Mouse (Mus musculus): ENCODE data around the gene Mcoln3. TPM values are rescaled to one million over a fixed set of nuclear protein-coding genes. Genes with fewer than 3 reads are reported as not detected.

The Mcoln3 gene
- polyA plus RNA-seq, 1 experiment: not detected

DNA sequence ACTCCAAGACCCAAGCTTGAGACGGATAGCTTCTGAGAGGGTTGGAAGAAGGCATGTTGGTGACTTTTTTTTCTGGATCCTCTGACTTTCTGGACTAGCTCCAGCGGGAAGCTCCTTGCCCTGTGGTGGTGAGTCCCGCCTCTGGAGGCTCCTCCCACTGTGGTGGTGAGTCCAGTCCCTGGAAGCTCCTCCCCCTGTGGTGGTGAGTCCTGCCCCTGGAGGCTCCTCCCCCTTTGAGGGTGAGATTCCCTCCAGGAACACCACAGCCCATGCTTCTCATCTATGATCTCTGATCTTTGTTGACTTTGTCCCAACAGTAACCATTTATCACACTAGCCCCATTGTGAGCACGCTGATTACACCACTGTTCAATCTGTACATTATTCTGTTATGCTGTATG lies 44.9 kb downstream of the Mcoln3 start:
- 85% methylated on average over 4 of the region's 4 CpGs for WGBS
- H3K4me3 ChIP-seq (replicated peaks; ENCODE audit: control insufficient read depth, low read depth, low read length): no peak overlapping the region
- no peak overlapping the region for H3K27ac ChIP-seq (ENCODE audit: control insufficient read depth, insufficient read depth, low read depth, low read length, poor library complexity)
- TF ChIP-seq CTCF (IDR thresholded peaks at IDR 0.05; ENCODE audit: control insufficient read depth, insufficient read depth, low read length) (no peak), POLR2A (IDR thresholded peaks at IDR 0.05; ENCODE audit: borderline replicate concordance, control insufficient read depth, low read depth, low read length) (no peak)
- peaks cover 1% of the 10 kb centered on the region for H3K4me1 ChIP-seq (ENCODE audit: control insufficient read depth, insufficient read depth, low read length)

DNA sequence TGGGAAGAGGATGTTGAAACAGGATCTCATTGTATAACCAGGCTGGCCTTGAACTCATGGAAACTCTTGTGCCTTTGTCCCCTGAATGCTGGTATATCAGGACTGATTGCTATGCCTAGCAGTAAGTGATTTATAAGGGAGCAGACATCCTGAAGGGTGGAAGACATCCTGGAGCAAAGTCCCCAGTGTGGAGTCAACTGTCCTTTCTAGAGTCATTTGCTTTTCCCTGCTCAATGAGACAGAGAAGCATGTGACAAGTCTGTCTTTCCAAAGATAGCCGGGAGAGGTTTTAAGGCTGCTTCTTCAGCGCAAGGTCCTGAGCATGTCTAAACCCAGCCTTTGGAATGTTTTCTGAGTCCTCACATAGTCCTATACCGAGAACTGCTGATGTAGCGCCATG lies 52.1 kb downstream of the Mcoln3 start:
- TF ChIP-seq POLR2A (IDR thresholded peaks at IDR 0.05; ENCODE audit: borderline replicate concordance, control insufficient read depth, low read depth, low read length) (no peak), CTCF (IDR thresholded peaks at IDR 0.05; ENCODE audit: control insufficient read depth, insufficient read depth, low read length) (no peak)
- H3K4me1 ChIP-seq (ENCODE audit: control insufficient read depth, insufficient read depth, low read length): no peaks in the 10 kb centered on the region
- WGBS: 91% methylated on average over 4 of the region's 4 CpGs
- no peak overlapping the region for H3K4me3 ChIP-seq (replicated peaks; ENCODE audit: control insufficient read depth, low read depth, low read length)
- no peak overlapping the region for H3K27ac ChIP-seq (ENCODE audit: control insufficient read depth, insufficient read depth, low read depth, low read length, poor library complexity)

DNA sequence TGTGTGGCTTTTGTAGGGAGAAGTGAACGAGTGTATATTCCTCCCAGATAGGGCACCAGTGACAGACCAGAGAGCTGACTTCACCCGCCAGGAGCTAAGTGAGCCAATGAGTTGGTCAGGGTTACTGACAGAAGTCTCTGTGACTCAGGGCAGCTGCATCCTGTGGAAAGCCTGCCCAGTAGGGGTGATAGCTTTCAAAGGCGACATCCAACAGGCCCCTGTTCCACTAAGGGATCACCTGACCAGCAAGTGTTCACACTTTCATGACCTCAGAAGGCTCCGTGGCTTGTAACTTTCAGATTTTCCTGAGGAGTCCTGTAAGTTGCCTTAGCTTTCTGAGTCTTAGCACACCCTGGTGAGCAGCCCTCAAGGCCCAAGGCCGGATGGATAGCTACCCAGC lies 55.8 kb downstream of the Mcoln3 start:
- H3K4me1 ChIP-seq (ENCODE audit: control insufficient read depth, insufficient read depth, low read length): no peaks in the 10 kb centered on the region
- 76% methylated on average over 5 of the region's 5 CpGs for WGBS
- no peak overlapping the region for H3K27ac ChIP-seq (ENCODE audit: control insufficient read depth, insufficient read depth, low read depth, low read length, poor library complexity)
- no peak for TF ChIP-seq CTCF (IDR thresholded peaks at IDR 0.05; ENCODE audit: control insufficient read depth, insufficient read depth, low read length)
- TF ChIP-seq POLR2A (IDR thresholded peaks at IDR 0.05; ENCODE audit: borderline replicate concordance, control insufficient read depth, low read depth, low read length): no peak
- H3K4me3 ChIP-seq (replicated peaks; ENCODE audit: control insufficient read depth, low read depth, low read length): no peak overlapping the region

DNA sequence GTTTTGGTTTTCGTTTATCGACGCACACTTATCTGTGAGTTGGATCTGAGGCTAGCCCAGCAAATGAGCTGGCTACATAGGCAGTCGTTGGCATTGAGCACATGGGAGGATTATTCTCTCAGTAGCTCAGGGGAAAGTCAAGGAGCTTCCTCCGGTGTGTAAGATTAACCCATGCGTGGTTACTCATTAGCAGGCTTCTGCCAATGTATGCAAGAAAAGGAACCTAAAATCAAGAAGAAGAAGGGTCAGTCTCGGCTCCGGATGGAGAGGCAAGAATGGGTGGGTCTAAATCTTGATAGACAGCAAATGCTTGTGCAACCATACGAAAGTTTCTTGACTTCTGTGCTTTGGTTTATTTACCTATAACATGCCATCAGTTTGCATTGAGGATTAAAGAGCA lies 57.0 kb downstream of the Mcoln3 start:
- no peak overlapping the region for H3K4me3 ChIP-seq (replicated peaks; ENCODE audit: control insufficient read depth, low read depth, low read length)
- H3K27ac ChIP-seq (ENCODE audit: control insufficient read depth, insufficient read depth, low read depth, low read length, poor library complexity): no peak overlapping the region
- no peak for TF ChIP-seq CTCF (IDR thresholded peaks at IDR 0.05; ENCODE audit: control insufficient read depth, insufficient read depth, low read length)
- TF ChIP-seq POLR2A (IDR thresholded peaks at IDR 0.05; ENCODE audit: borderline replicate concordance, control insufficient read depth, low read depth, low read length): no peak
- no peaks in the 10 kb centered on the region for H3K4me1 ChIP-seq (ENCODE audit: control insufficient read depth, insufficient read depth, low read length)
- 75% methylated on average over 9 of the region's 9 CpGs for WGBS

DNA sequence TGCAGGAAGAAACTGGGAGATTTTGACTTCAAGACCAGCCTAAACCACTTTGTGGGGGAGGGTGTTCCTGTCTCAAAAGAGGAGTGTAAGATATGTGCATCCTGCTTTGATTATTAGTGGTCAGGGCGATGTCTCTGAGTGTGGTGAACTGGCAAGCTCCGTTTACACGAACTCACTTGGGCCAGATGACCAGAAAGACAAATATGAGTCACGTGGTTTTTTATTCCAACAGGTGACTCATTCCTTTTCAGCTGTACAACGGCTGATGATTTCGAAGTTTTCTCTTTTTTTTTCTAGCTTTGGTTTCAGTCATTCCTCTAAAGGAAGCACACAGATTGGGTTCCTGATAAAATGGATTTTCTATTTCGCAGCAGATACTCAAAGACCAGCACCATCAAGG lies 60.0 kb downstream of the Mcoln3 start:
- Histone ChIP-seq H3K4me3 (replicated peaks; ENCODE audit: control insufficient read depth, low read depth, low read length) (no peak overlapping the region), H3K4me1 (ENCODE audit: control insufficient read depth, insufficient read depth, low read length) (no peaks in the 10 kb centered on the region), H3K27ac (ENCODE audit: control insufficient read depth, insufficient read depth, low read depth, low read length, poor library complexity) (no peak overlapping the region)
- 61% methylated on average over 7 of the region's 7 CpGs for WGBS
- TF ChIP-seq CTCF (IDR thresholded peaks at IDR 0.05; ENCODE audit: control insufficient read depth, insufficient read depth, low read length) (no peak), POLR2A (IDR thresholded peaks at IDR 0.05; ENCODE audit: borderline replicate concordance, control insufficient read depth, low read depth, low read length) (no peak)

DNA sequence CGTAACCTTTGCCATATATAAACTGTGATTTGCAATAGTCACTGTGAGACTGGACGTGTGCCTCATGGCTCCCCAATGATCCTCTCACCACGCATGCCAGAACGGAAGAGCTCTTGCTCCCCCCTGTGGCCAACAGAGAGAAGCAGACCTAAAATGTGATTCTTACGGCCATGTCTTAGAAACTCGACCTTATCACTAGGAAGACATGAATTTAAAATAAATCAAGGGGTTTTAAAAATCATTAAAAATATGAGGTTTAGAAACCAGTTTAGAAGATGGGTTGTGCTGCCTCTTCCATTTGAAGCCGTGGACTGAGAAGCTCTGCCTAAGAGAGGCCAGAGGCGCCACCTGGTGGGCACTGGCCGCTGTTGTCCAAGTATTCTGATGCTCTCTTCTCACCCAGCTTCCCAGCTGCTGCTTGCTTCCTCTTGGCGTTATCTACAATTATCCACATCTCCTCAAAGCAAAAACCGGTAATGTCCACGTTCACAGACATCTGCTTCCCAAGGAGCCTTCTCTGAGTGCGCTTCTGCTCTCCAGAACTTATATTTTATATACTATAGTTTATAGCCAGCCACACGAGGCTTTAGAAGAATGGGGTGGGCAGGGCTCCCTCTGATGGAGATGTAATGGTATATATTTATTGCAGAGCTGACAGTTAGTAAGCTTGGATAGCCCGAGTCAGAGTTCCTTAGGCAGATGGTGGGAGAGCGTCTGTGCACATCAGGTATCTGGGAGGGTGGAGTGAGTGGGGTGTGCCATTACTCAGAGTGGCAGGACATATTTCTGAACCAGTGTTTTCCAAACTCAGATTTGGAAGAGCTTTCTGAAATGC lies 60.7 kb downstream of the Mcoln3 start:
- WGBS: 16% methylated on average over 16 of the region's 16 CpGs
- no peaks in the 10 kb centered on the region for H3K4me1 ChIP-seq (ENCODE audit: control insufficient read depth, insufficient read depth, low read length)
- no peak overlapping the region for H3K27ac ChIP-seq (ENCODE audit: control insufficient read depth, insufficient read depth, low read depth, low read length, poor library complexity)
- TF ChIP-seq CTCF (IDR thresholded peaks at IDR 0.05; ENCODE audit: control insufficient read depth, insufficient read depth, low read length) (peak; percentile 78), POLR2A (IDR thresholded peaks at IDR 0.05; ENCODE audit: borderline replicate concordance, control insufficient read depth, low read depth, low read length) (no peak)
- no peak overlapping the region for H3K4me3 ChIP-seq (replicated peaks; ENCODE audit: control insufficient read depth, low read depth, low read length)

DNA sequence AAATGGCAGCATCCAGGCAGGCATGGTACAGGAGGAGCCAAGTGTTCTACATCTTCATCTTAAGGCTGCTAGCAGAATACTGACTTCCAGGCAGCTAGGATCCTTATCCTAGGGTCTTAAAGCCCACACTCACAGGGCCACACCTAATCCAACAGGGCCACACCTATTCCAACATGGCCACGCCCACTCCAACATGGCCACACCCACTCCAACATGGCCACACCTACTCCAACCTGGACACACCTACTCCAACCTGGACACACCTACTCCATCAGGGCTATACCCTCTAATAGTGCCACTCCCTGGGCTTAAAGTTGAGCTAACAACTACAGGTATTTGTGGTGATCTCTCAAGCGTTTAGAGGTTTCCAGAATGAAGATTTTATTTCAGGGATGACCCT lies 63.1 kb downstream of the Mcoln3 start:
- Histone ChIP-seq H3K4me3 (replicated peaks; ENCODE audit: control insufficient read depth, low read depth, low read length) (no peak overlapping the region), H3K4me1 (ENCODE audit: control insufficient read depth, insufficient read depth, low read length) (no peaks in the 10 kb centered on the region), H3K27ac (ENCODE audit: control insufficient read depth, insufficient read depth, low read depth, low read length, poor library complexity) (no peak overlapping the region)
- WGBS: 46% methylated on average over 2 of the region's 2 CpGs
- TF ChIP-seq POLR2A (IDR thresholded peaks at IDR 0.05; ENCODE audit: borderline replicate concordance, control insufficient read depth, low read depth, low read length): no peak
- TF ChIP-seq CTCF (IDR thresholded peaks at IDR 0.05; ENCODE audit: control insufficient read depth, insufficient read depth, low read length): no peak

DNA sequence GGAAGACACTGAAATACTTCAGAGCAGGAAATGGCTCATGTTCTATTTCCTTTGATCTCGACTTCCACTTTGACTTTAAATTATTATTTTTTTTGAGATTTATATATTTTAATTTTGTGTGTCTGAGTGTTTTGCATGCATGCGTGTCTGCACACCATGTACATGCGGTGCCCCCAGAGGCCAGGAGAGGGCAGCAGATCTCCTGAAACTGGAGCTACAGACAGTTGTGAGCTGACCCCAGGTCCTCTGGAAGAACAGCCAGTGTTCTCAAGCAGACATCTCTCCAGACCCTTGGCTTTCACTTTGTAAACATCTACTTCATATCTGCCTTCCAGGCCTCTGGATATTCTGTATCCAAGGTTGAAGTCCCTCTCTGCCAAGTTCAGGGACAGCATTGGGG lies 63.7 kb downstream of the Mcoln3 start:
- 44% methylated on average over 3 of the region's 3 CpGs for WGBS
- TF ChIP-seq POLR2A (IDR thresholded peaks at IDR 0.05; ENCODE audit: borderline replicate concordance, control insufficient read depth, low read depth, low read length): no peak
- peak; percentile 73 for TF ChIP-seq CTCF (IDR thresholded peaks at IDR 0.05; ENCODE audit: control insufficient read depth, insufficient read depth, low read length)
- Histone ChIP-seq H3K4me1 (ENCODE audit: control insufficient read depth, insufficient read depth, low read length) (no peaks in the 10 kb centered on the region), H3K27ac (ENCODE audit: control insufficient read depth, insufficient read depth, low read depth, low read length, poor library complexity) (no peak overlapping the region), H3K4me3 (replicated peaks; ENCODE audit: control insufficient read depth, low read depth, low read length) (no peak overlapping the region)

All from bone marrow, adult 2 months (tissue).